Mouse (Mus musculus): ENCODE measurements around the gene Dhx40. TPM values are rescaled to one million over a fixed set of nuclear protein-coding genes. Genes with fewer than 3 reads are reported as not detected.

Gene Dhx40
- total RNA-seq, 2 experiments from 2014 or later: 21.2 to 27.0 TPM

Other genes with a start within 250 kb of the Dhx40 start
- 100 to 1,000 TPM; 106 to 139 TPM for gene Vmp1, start 123.9 kb downstream of the Dhx40 start, total RNA-seq (2021)
- gene Ptrh2, start 123.8 kb downstream of the Dhx40 start, total RNA-seq (2021): 10 to 100 TPM; 12.4 to 12.7 TPM
- 100 to 1,000 TPM; 258 to 298 TPM for gene Cltc, start 50.2 kb downstream of the Dhx40 start, total RNA-seq (2021)
- gene Ypel2, start 186.0 kb upstream of the Dhx40 start, total RNA-seq (2021): 10 to 100 TPM; 12.8 to 31.2 TPM